Mouse (Mus musculus): ENCODE data around the gene Arl4c.

The Arl4c gene

DNA sequence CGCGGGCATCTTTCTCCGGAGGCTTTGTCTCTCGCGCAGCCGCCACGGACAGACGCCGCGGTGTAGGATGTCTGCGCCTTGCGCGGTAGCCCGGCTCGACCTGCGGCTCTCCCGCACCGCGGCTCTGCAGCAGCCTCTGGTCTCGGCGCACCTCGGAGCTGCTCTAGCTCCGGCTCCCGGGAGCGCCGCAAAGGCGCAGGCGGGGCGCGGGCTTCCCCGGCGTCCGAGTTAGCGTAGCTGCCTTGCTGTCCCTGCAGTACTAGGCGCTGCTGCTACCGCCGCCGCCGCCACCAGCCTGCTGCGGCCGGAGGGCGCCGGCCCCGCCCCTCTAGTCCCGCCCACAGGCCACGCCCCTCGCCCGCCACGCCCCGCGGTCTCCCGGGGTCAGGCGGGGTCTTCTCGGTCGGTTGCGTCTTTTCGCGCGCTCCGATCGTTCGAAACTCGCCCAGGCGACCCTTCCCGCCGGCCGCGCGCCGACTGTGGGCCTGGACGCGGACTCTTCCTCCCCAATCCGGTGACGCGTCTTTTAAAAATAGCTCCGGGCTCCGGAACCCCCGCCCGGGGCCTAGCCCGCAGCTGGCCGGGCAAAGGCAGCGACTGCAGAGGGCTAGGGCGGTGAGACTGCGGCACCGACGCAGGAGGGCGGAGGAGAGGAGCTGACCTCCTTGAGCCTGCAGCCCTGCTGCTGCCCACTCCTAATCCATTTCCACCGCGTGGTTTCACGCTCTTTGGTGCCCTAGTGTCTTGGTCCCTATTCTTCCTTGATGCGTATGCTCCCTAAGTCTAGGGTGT lies at the start of gene Arl4c:
Gene Arl4c (minus strand): TSS at position 352 of the 792 bp plus-strand sequence.
- DNase-seq (ENCODE audit: low spot score in 2 of 2): peak; percentile 69 to 84

DNA sequence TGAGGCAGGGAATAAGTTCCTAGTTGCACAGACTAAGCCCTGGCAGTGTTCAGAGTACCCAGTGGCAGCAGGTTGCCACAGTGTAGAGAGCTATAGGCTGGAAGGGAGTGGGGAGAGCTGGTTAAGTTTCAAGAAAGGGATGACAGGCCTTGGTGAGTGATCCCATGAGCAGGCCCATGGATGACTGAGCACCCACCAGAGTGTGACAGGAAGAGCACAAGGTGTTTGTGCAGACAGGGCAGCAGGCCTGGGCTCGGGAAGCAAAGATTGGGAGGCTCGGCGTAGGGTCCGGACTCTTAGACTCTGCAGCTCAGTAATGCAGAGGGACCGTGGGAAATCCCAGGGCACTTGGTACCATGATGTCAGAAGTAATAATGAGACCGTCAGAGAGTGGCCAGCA lies 49.3 kb upstream of the Arl4c start:
- DNase-seq (ENCODE audit: low spot score in 2 of 2): no peak

DNA sequence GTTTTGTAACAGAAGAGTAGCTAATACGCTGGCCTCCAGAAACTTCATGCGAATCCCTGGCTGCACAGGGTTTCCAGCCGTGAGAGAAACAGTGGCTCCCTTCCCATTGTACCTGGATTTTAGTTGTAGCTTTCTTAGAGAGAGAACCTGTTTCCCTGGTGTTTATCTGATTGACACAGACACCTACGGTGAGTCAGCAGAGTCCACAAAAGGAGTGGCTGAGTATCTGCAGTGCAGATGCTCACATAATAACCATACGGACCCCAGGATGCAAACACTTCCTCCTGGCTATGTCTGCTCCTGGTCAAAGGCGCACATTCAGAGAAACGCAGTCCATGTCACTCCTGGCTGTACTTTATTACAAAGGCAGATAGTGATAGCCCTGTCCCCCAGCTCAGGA lies 48.6 kb upstream of the Arl4c start:
- no peak for DNase-seq (ENCODE audit: low spot score in 2 of 2)

DNA sequence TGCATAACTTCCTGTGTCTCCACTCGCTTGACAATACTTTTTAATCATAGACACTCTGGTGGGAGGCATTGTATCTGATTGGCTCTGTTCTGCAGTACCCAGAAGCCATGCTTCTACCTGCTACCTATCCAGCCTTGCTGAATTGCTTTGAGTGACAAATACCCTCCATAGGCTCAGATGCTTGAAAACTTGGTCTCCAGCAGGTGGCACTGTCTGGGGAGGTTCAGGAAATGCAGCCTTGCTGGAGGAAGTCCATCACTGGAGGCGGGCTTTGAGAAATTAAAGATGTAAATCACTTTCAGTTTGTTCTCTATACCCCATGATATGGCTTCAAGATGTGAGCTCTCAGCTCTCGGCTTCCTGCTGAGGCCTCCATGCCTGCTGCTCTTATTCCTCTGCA lies 48.1 kb upstream of the Arl4c start:
- DNase-seq (ENCODE audit: low spot score in 2 of 2): no peak

DNA sequence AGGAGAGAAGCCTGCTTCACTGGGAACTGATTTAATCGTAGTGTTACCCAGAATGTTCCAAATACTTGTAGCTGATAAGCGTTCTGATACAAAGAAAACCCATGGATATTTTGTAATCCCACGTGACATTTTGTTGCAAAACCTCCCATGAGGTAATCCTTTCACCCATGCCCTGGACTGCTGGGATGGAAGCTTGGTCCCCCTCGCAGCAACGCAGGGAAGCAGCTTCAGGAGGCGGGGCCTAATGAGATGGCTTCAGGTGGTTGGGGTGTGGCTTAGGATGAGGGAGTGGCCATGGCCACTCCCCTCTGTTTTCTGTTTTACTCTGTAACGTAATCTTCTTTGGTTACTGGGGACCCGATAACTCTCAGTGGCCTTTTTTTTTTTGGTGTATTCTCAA lies 47.1 kb upstream of the Arl4c start:
- no peak for DNase-seq (ENCODE audit: low spot score in 2 of 2)

DNA sequence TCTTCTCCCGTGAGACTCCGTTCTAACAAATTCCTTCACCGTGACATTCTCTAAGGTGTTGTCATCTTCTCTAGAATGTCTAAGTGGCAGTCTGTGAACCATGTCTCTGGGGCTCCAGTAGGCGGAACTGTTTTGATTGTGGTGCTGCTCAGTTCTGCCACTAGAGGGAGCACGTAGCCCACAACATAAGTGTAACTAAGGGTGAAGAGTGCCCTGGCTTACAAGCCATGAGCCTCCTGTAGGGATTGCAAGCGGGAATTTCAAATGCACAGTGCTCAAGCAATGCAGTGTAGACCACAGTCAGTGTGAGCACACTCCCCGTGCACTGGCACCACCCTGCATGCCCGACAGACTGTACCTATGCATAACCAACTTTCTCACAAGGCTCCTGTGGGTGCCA lies 43.2 kb upstream of the Arl4c start:
- DNase-seq (ENCODE audit: low spot score in 2 of 2): peak; percentile 87 to 90

DNA sequence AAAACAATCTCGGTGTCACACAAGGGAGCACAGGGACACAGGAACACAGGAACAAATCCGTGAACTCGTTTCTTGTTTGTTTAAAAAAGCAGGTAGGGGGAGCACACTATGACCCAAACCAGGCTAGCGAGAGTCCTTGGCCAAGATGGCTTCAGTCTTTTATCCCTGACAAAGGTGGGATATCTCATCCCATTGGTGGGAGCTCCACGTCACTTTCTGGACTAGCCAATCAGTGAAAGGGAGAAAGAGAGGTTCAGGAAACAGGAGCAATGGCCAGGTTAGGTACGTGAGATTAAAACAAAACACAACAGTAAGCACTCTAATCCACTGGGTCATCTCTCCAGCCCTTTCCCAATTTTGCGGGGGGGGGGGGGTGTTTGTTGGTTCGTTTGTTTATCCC lies 42.2 kb upstream of the Arl4c start:
- DNase-seq (ENCODE audit: low spot score in 2 of 2): no peak

DNA sequence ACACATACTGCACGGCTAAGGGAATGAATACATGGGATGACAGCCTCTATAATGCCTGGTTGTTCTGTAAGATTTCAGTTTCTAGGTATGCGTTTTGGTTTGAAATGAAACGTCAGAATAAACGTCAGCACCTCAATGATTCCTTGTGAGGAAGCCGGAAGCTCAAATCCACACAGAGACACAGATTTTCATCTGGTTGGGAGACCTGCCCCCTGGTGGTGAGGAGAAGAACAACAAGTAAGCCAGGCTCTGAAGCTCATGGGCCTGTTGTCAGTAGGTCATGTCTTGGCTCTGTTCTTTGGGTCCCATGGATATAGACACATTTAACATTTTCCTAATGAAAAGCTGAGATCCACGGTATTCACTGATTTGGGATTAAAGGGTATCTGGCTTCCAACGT lies 40.4 kb upstream of the Arl4c start:
- peak; percentile 65 to 72 for DNase-seq (ENCODE audit: low spot score in 2 of 2)

DNA sequence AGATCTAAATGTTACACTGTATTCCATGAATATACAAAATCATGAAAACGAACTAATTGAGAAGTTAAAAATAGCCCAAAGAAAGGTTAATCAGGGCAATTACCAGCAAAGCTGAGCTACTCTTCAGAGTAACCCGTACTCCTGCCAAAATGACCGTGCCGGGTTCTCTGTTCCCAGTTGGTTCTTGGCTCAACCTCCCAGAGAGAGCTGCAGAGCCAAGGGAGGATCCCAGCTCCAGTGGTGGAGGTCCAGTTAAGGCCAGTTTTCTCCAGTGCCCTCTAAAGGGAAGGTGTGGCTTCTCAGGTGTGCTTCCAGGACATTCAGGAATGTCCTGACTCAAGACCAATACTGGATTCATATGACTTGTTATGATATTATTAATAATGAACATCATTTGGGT lies 37.5 kb upstream of the Arl4c start:
- DNase-seq (ENCODE audit: low spot score in 2 of 2): no peak

DNA sequence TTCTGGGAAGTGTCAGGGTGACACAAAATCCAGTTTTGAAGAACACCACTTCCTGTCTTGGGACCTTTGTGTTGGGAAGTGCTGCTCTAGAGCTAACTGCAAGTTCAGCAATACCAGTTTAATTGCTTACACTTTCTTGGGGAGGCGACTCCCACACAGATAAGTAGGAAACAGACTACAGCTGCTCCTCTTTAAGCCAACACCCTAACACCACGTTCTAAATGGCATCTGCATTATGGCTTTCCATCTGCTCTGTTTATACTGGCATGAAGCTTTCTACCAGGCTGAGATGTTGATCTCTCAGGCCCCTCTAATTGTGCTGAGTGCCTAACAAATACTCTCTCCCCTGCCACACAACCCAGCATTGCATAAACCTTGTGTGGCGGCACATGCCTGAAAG lies 36.9 kb upstream of the Arl4c start:
- no peak for DNase-seq (ENCODE audit: low spot score in 2 of 2)

DNA sequence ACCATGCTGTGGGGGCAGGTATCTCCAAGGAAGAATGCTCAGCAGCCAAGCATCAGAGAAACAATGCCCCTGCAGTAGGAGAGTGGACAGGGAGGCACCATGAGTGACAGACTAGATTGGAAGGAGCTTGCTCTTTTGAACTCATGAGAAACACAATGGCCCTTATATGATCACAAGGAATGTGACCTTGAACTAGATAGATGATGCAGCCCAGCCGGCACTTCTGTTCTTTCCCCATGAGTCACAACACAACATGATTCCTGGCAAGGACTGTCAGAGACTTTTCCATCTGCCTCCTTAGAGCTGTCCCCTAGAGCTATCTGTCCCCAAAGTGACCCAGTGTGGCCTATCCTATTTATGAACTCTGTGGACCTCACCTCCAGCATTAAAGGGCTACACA lies 27.5 kb upstream of the Arl4c start:
- no peak for DNase-seq (ENCODE audit: low spot score in 2 of 2)

DNA sequence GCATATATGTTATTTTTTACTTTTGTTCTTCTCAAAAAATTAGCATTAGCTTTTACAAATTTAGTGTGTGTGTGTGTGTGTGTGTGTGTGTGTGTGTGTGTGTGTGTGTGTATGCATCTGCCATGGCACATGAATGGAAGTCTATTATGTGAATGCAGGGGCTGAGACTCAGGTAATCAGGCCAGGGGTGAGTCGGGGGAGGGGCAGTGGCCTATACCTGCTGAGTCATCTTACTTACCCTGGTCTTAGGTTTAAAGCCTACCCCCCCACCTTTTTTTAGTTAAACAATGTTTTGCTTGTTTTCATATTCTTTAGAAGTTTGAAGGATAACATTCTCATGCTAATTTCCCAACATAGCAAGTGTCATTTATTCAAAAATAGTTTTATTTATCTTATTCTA lies 25.3 kb upstream of the Arl4c start:
- no peak for DNase-seq (ENCODE audit: low spot score in 2 of 2)

DNA sequence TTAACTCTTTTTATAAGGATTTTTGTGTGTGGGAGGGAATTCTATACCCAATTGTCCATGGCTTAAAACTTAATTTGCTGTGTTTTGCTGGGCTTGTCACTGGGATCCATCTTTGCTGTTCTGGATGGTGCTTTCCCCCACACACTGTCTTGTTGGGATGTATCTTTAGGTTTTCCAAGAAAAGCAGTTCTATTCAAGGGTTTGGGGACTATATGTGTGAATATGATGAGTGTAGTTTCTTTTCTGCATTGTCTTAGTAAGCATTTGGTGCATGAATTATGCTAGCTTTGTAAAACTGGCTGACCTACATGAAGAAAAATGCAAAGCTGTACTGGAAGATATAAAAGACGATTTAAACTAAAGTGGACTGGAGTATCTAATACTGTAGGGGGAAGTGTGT lies 23.7 kb upstream of the Arl4c start:
- no peak for DNase-seq (ENCODE audit: low spot score in 2 of 2)

DNA sequence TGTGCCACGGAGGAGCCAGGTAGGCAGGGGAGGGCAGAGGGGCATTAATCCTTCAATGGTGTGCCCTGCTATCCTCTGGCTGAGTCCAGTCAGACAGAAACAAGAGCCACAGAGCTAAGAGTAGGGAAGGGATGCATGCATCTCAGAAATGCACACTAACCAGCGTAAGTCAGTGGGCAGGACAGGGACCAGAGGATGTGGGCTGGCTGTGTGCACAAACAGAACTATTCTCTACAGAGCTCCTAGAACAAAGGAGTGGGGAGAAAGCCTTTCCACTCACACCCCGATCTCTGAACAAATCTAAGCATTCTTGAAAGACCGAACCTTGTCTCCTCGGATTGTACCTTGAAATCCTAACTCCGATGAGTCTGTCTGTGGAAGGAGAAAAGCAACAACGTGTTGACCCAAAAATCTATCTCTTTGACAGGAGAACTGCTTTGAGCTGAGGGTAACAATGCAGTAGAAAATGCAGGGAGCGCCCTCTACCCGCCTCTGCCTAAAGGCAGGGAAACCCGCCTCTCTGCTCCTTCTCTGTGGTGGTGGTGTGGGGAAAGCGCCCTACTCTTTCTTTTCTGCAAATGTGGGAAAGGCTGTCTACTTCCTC lies 18.7 kb upstream of the Arl4c start:
- no peak for DNase-seq (ENCODE audit: low spot score in 2 of 2)

DNA sequence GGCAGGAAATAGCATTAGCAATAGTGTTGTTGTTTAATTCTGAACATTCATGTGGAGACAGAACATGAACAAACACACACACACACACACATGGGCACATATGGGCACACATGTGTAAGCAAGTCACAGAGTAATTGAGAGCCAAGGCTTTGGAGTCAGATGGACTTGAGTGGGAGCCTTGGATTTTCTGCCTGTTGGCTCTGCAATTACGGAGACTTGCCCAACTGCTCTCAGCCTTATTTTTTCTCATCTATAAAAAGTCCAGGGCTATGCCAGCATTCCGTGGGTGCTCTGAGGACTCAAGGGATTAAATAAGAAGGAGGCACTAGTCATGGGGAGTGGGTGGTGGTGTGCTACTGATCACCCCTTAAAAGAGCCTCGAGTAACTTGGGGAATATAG lies 16.5 kb upstream of the Arl4c start:
- DNase-seq (ENCODE audit: low spot score in 2 of 2): peak; percentile 39 to 50

DNA sequence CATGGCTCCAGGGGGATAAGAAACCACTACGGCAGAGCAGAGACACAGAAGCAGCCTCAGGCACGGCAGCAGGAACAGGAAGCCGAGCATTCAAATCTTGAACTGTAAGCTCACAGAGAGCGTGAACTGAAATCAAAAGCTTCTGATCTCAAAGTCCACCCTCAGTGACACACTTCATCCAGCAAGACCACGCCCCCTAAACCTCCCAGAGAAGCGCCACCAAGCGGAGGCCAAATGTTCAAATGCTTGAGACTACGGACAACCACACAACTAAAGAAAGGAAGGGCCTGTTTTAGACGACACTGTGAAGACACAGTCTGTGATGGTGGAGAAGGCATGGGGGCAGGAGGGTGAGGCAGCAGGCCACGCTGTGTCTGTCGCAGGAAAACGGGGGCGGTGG lies 15.7 kb upstream of the Arl4c start:
- no peak for DNase-seq (ENCODE audit: low spot score in 2 of 2)

DNA sequence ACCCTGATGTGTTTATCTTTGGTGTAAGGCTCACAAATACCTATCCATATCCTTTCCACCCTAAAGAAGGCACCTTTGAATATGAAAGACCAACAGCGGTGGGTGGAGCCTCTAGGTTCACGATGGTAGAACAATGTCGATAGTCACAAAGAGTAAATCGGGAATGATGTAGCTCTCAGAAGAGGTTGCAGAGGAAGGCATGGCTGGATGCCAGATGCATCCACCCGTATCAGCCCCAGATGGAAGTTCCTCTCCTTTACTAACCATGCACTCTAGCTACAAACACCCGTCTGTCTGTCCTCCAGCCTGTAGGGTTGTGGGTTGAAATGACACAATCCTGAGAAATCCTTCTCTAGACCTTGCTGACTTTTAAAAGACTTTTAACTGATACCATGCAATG lies 10.0 kb upstream of the Arl4c start:
- no peak for DNase-seq (ENCODE audit: low spot score in 2 of 2)

DNA sequence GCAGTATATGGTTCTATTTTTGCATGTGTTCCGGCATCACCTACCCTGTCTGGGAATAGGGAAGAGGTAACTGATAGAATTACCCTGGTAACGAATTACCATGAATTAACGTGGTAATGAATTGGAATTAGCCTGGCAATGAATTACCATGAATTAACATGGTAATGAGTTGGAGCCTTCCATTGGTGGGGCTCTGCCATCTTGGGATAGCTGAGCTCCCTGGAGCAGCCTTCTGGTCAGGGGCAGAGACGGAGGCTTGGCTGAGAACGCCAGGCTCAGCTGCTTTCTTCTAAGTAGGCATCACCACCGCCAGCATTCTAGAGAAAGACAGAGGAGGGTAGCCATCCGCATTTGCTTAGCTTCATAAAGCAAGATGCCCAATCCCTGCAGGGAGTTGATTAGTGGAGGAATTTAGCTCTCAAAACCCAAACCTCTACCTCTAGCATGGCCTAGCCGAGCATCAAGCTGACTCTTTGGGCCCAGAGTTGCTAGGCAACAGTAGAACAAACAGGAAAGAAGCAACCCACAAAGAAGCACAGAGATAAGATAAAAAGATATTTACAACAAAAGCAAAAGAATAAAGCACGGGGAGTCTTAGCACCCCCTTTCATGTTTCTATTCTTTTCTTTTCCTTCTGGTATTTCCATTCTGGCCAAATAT lies 6.8 kb upstream of the Arl4c start:
- no peak for DNase-seq (ENCODE audit: low spot score in 2 of 2)

DNA sequence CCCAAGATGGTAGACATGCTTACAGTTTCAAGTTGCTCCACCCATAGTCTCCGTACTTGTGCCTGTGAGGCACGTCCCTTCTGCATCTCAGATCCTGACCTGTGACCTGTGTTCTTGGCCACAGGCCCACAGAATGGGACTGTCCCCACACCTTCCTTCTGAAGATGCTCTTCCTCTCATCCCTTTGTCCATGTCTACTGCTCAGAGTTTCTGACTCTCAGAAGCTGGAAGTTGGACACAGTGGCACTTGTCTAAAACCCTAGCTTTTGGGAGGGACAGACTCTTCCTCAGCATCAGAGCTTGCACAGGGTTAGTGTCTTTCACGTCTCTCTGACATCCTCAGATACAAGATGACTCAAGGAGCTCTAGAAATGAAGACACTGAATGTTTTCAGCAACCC lies 6.2 kb upstream of the Arl4c start:
- DNase-seq (ENCODE audit: low spot score in 2 of 2): no peak

DNA sequence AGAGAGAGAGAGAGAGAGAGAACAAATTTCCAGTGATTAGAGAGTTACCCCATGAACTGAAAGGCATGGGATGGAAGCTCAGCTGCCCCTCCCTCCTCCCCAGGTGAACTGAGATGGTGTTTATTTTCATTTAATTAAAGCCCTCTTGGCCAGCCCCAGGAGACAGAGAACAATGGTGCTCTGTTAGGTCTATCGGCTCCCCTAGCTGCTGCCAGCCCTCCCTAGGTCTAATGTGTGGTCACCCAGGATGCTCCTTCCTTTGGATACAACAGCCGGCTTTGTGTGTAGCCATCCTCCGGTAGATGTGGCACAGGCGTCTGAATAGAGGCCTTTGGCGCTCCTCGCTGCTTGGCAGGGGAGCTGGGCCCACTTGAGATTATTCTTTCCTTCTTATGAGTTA lies 5.5 kb upstream of the Arl4c start:
- no peak for DNase-seq (ENCODE audit: low spot score in 2 of 2)

DNA sequence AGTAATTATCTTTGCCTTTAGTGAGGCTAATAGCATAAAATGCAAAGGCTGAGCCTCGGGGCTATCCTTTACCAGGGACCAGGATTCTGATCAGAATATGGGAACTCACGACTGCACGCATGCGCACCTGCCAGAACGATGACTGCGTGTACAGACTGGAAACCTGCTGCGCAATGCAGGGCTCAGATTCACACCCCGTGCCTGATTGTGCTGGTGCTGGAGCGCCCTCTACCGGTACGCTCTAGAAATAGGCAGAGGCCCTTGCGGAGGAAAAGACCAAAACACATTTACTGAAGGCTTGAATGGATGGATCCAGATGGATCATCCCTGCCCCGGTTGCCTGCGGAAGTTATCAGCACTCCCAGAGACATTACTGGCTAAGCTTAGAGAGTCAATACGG lies 3.8 kb upstream of the Arl4c start:
- DNase-seq (ENCODE audit: low spot score in 2 of 2): peak; percentile 92 to 96

DNA sequence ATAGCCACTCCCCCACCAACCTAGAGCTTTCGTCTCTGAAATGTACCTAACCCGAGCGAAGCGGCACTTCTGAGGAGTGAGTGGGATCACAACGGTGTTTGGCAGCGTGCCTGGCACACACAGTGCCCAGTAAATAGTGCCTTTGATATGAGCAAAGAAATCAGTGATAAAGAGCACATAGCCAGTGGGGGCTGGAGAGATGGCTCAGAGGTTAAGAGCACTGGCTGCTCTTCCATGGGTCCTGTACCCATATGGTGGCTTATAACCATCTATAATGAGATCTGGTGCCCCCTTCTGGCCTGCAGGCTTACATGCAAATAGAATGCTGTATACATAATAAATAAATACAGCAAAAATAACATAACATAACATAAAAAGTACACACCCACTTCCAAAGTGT lies 3.0 kb upstream of the Arl4c start:
- peak in 1 of 2 experiments; percentile 39 for DNase-seq (ENCODE audit: low spot score in 2 of 2)

Data from right cerebral cortex, adult 2 months (tissue).